Mouse (Mus musculus): Measurements from ENCODE around the gene Usp44. TPM values are rescaled to one million over a fixed set of nuclear protein-coding genes. Genes with fewer than 3 reads are reported as not detected.

Usp44 gene
- total RNA-seq, 2 experiments from 2014 or later, result not detected

- DNase-seq, result no peak
Observed at GRCm38 (mm10) chr10:93855126-93855525, 23.8 kb downstream of the Usp44 start.

- DNase-seq, result no peak
Observed at GRCm38 (mm10) chr10:93856095-93856494, 24.7 kb downstream of the Usp44 start.

GRCm38 (mm10) chr10:93868401-93868800 is 37.0 kb downstream of the Usp44 start:
- DNase-seq, result no peak

GRCm38 (mm10) chr10:93868886-93869285 is 37.5 kb downstream of the Usp44 start:
- DNase-seq, result no peak

GRCm38 (mm10) chr10:93876772-93877171 is 45.4 kb downstream of the Usp44 start:
- DNase-seq, result no peak

- DNase-seq, result no peak
Observed at GRCm38 (mm10) chr10:93878732-93879131, 47.4 kb downstream of the Usp44 start.

GRCm38 (mm10) chr10:93881918-93882317 is 50.6 kb downstream of the Usp44 start:
- DNase-seq, result no peak

- DNase-seq, result no peak
Observed at GRCm38 (mm10) chr10:93882738-93883364, 51.5 kb downstream of the Usp44 start.

- DNase-seq, result no peak
Observed at GRCm38 (mm10) chr10:93885839-93886477, 54.6 kb downstream of the Usp44 start.

GRCm38 (mm10) chr10:93888590-93888934 is 57.2 kb downstream of the Usp44 start:
- DNase-seq, result no peak

- peak; percentile 63 to 66 for DNase-seq
Observed at GRCm38 (mm10) chr10:93888935-93889578, 57.7 kb downstream of the Usp44 start.

- peak; percentile 90 to 91 for DNase-seq
Observed at GRCm38 (mm10) chr10:93889579-93889950, 58.2 kb downstream of the Usp44 start.

GRCm38 (mm10) chr10:93889976-93890375 is 58.6 kb downstream of the Usp44 start:
- DNase-seq, result no peak

GRCm38 (mm10) chr10:93890565-93890964 is 59.2 kb downstream of the Usp44 start:
- no peak for DNase-seq

- no peak for DNase-seq
Observed at GRCm38 (mm10) chr10:93891031-93891430, 59.7 kb downstream of the Usp44 start.

- DNase-seq, result no peak
Observed at GRCm38 (mm10) chr10:93892551-93892950, 61.2 kb downstream of the Usp44 start.

GRCm38 (mm10) chr10:93897043-93897646 is 65.8 kb downstream of the Usp44 start, which contains the start of gene Metap2:
Gene Metap2, minus strand, starts transcription at chr10:93897093.
- DNase-seq, result no peak

GRCm38 (mm10) chr10:93899303-93899702 is 67.9 kb downstream of the Usp44 start:
- DNase-seq, result no peak

GRCm38 (mm10) chr10:93899907-93900306 is 68.6 kb downstream of the Usp44 start:
- DNase-seq, result no peak

GRCm38 (mm10) chr10:93907376-93907775 is 76.0 kb downstream of the Usp44 start:
- DNase-seq, result no peak

Measured in layer of hippocampus, postnatal 36 days (tissue).